Mouse (Mus musculus) cerebellum, postnatal 14 days (tissue): ENCODE results near the gene Prim2.
"Not testable (repeated sequence)": the region's sequence is repeated elsewhere in the genome, so short reads cannot be mapped to it uniquely, and the experiment has no call there.

Source experiments
- DNase-seq, 2 experiments: peaks; one replicate each; pipeline ENCODE4 v3.0.0; 2021; ENCODE audit warnings: mixed read lengths in 2 of 2

Prim2 gene

GRCm38 (mm10) chr1:33649534-33650108 is 20.0 kb downstream of the Prim2 start:
- no peak for DNase-seq

DNA sequence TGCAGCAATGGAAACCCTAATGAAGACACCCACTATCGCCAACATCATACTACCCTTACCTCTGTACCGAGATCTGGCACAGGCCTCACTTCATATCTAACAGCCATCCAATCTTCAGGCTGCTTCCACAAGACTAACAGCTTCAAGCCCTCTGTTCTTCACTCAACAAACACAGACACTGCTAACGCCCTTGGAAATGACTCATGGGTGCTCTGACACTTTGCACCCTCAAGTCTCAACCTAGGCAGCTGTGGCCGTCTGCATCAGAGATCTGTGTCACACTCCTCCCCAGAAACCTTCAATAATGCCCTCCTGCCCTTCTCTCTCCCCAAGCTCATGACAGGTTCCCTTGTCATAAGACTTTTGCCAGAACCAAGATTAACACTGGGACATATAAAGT is 20.6 kb downstream of the Prim2 start:
- no peak for DNase-seq

- DNase-seq: no peak
These were observed 21.9 kb downstream of the Prim2 start for GRCm38 (mm10) chr1:33647661-33648060.

- peak; percentile 59 to 60 for DNase-seq
These were observed 22.4 kb downstream of the Prim2 start for GRCm38 (mm10) chr1:33647173-33647572.

GRCm38 (mm10) chr1:33645689-33646088 is 23.9 kb downstream of the Prim2 start:
- no peak for DNase-seq

DNA sequence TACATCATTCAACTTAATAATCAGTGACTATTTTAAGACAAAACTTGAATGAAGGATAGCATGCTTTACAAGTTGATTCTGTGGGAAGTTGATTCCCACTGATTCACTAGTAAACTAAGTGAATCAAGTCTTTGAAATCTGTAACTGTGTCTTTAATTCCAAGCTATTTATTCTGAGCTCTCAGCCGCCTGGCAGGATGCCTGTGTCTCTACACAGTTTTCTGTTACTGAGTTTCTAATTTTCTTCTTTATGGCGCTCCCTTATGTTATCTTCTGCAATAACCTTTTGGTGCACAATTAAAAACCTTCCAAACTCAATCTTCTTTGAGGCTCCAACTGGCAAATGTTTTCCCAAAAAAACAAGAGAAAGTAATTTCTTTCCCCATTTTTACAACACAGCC is 28.5 kb downstream of the Prim2 start:
- DNase-seq: no peak

DNA sequence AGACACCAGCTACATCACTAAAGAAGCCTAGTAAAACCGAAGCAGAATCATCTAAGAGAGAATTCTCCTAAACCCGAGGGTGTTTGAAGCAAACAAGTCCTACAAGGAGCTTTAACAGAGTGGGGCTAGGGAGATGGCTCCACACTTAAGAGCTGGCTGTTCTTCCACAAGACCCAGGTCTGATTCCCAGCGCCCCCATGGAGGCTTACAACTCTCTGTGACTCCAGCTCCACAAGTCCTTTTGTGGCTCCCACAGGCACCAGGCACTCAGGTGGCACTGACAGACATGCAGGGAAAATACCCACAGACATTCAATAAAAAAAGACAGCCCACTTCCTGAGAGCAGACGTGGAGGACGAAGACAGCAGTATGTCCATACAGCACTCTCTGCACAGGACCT is 29.5 kb downstream of the Prim2 start:
- DNase-seq: no peak

DNA sequence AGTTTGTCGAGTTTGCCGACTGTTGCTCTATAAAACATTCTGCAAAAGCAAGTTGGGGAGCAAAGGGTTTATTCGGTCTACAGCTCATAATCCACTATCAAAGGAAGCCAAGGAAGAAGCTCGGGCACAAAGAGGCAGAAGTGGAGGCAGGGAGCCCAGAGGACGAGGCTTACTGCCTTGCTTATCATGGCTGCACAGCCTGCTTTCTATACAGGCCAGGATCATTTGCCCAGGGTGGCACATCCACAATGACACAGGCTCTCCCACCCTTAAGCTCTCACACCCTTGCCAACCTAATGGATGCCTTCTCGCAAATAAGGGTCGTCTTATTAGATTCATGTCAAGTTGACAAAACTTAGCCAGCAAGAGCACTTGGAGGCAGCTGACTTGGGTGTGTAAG is 30.4 kb downstream of the Prim2 start:
- no peak for DNase-seq

GRCm38 (mm10) chr1:33637827-33638226 is 31.8 kb downstream of the Prim2 start:
- no peak for DNase-seq

GRCm38 (mm10) chr1:33636421-33637195 is 33.0 kb downstream of the Prim2 start:
- DNase-seq: no peak

DNA sequence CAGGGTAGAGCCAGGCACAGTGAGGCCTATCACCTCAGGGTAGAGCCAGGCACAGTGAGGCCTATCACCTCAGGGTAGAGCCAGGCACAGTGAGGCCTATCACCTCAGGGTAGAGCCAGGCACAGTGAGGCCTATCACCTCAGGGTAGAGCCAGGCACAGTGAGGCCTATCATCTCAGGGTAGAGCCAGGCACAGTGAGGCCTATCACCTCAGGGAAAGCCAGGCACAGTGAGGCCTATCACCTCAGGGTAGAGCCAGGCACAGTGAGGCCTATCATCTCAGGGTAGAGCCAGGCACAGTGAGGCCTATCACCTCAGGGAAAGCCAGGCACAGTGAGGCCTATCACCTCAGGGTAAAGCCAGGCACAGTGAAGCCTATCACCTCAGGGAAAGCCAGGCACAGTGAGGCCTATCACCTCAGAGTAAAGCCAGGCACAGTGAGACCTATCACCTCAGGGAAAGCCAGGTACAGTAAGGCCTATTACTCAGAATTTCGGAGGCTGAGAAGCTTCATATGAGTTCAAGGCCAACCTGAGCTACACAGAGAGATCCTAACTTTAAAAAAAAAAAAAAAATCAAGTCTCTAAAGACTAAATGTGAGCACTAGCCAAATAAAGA is 38.5 kb downstream of the Prim2 start:
- not testable (repeated sequence) for DNase-seq

GRCm38 (mm10) chr1:33627803-33628202 is 41.8 kb downstream of the Prim2 start:
- no peak for DNase-seq

DNA sequence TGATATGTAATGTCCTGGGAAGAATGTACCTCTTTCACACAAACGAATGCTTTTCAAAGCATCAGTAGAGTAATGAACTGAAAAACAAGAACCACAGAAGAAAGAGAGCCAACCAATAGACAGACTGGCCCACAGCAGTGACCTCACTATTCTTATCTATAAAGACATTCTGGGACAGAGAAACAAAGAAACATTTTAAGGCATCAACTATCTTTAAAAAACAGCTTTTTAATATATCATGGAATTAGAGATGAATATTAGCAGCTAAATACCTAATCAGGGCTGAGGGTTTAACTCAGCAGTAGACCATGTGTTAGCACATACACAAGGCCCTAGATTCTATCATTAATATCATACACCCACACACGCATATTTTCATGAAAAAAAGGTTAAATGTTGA is 42.5 kb downstream of the Prim2 start:
- DNase-seq: no peak

DNA sequence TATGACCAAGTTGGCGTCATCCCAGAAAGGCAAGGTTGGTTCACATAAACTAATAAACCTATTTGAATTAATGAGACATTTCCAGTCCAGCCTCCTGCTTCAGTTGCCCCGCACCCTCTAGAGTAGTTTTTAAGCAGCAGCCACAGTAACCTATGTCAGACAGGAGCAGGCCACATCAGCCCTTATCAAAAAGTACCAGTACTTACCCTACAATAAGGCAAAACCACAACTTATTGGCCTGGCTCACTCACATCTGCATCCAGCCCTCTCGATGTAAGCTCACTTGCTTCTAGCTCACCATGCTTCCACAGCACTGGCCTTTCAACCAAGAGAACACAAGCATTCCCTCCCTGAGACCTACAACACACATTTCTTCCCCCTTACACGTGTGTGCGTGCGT is 44.7 kb downstream of the Prim2 start:
- DNase-seq: no peak

DNA sequence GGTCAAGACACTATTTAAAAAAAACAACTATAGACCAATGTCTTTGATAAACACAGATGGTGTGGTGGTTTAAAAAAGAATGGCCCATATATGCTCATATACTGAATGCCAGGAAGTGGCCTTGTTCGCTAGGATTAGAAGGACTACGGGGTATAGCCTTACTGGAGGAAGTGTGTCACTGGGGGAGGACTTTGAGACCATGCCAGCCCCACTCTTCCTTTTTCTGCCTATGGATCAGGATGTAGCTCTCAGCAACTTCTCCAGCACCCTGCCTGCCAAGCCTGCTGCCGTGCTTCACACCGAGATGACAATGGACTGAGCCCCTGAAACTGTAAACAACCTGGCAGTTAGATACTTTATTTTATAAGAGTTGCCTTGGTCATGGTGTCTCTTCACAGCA is 45.2 kb downstream of the Prim2 start:
- DNase-seq: no peak

DNA sequence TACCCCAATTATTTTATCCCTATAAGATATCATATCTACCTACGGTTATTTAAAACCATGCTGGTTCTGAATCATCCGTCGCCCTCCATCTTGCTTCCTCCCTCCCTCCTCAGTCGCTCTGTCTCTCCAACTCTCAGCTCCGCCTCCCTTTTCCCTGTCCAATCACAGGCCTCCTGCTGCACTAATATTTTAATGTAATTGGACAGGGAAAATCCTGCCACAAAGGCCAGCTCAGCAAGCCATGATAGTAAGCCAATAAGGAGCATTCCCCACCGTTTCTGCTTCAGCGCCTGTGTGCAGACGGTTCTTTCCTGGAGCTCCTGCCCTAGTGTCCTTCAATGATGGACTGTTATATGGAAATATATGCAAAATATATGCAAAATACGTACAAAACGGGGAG is 47.8 kb downstream of the Prim2 start:
- DNase-seq: no peak

- no peak for DNase-seq
These were observed 49.4 kb downstream of the Prim2 start for GRCm38 (mm10) chr1:33620091-33620788.

DNA sequence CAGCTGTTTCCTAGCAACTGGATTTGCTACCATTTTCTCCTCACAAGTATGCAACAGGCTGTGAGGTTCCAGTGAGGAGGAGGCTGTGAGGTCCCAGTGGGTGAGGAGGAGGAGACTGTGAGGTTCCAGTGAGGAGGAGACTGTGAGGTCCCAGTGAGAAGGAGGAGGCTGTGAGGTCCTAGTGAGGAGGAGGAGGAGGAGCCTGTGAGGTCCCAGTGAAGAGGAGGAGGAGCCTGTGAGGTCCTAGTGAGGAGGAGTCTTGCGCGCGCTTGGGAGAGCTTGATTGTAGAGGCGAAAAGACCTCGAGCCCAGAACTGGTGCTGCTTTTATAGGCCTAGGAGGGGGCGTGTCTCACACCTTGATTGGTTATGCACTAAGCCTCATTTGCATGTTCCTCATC is 53.0 kb downstream of the Prim2 start:
- DNase-seq: not testable (repeated sequence)

DNA sequence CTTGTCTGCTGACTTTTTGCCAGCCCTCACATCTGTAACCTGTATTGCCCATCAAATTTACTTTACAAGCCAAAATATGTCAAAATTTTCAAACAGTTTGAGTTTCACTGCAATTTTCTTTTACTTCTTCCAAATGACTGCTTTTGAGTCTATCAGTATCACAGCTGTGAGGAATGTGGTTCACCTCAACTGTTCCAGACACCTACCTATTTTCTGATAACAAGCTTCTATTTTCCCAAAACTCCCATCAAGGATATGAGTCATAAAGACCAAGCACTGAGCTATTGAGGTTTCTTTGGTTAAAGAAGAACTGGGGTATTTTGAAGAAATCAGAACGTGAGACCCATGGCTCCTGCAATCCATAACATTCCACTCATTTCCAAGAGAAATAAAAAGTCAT is 57.5 kb downstream of the Prim2 start:
- no peak for DNase-seq

GRCm38 (mm10) chr1:33610026-33610721 is 59.4 kb downstream of the Prim2 start:
- DNase-seq: no peak

DNA sequence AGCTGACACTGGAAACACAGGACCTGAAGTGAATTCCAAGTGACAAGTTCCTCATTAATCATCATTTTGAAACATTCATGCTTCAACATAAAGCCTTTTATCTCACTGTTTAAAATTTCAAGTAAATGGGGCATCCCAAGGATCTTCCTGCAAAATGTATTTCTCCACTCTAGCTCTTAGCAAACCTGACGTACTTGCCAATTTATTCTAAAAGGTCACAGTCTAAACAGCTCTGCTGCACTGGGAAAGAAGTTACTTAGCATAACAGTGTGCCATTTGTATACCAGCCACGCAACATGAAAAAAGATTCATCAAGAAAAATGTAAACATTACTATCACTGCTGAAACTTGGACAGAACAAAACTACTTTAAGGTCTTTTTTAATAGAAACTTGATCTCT is 61.5 kb downstream of the Prim2 start:
- no peak for DNase-seq

DNA sequence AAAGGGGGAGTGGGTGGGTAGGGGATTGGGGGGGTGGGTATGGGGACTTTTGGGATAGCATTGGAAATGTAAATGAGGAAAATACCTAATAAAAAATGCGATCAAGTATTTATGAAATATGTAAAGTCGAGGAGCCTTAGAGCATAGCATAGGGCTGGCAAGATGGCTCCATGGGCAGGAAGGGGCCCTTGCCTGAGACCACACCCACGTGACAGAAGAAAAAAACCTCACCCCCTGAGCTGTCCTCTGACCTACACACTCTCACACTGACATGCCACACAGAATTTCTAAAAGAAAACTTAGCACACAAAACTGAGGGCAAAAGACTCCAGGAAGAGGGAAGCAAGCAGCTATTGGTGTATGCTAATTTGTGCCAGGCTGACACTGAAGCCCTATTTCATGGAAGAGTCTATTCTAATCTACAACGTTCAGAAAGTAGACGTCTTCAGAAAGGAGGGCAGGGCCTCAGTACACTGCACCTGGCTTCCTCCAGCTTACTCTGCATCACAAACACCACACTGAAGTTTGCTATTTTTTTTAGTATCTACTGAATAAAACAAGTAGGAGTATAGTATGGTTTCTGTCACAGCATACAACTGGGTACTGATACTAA is 65.4 kb downstream of the Prim2 start:
- DNase-seq: no peak

- no peak for DNase-seq
These were observed 69.9 kb downstream of the Prim2 start for GRCm38 (mm10) chr1:33599698-33600097.
